Mouse (Mus musculus): ENCODE measurements around the gene Fthl17b. TPM values are rescaled to one million over a fixed set of nuclear protein-coding genes. Genes with fewer than 3 reads are reported as not detected.

The Fthl17b gene
- polyA plus RNA-seq, 1 experiment from 2014 or later, result not detected

Other genes starting within 250 kb of the Fthl17b start
- gene Ssx9, start 214.5 kb downstream of the Fthl17b start, polyA plus RNA-seq (2015; fragmentation: Nextera tagmentation; extraction: Ambion mirVana), result not detected in 2 replicates
- not detected in 2 replicates for gene Ssxb5, start 159.3 kb downstream of the Fthl17b start, polyA plus RNA-seq (2015; fragmentation: Nextera tagmentation; extraction: Ambion mirVana)
- not detected in 2 replicates for gene Gm6592, start 119.0 kb downstream of the Fthl17b start, polyA plus RNA-seq (2015; fragmentation: Nextera tagmentation; extraction: Ambion mirVana)
- gene Gm5751, start 88.7 kb downstream of the Fthl17b start, polyA plus RNA-seq (2015; fragmentation: Nextera tagmentation; extraction: Ambion mirVana), result not detected in 2 replicates
- 3.1 and 3.5 TPM in 2 replicates for gene B630019K06Rik, start 70.6 kb downstream of the Fthl17b start, polyA plus RNA-seq (2015; fragmentation: Nextera tagmentation; extraction: Ambion mirVana)
- not detected in 2 replicates for gene Fthl17c, start 13.6 kb upstream of the Fthl17b start, polyA plus RNA-seq (2015; fragmentation: Nextera tagmentation; extraction: Ambion mirVana)
- gene Fthl17d, start 23.8 kb upstream of the Fthl17b start, polyA plus RNA-seq (2015; fragmentation: Nextera tagmentation; extraction: Ambion mirVana), result not detected in 2 replicates
- not detected in 2 replicates for gene Fthl17e, start 70.5 kb upstream of the Fthl17b start, polyA plus RNA-seq (2015; fragmentation: Nextera tagmentation; extraction: Ambion mirVana)
- not detected in 2 replicates for gene Fthl17f, start 100.0 kb upstream of the Fthl17b start, polyA plus RNA-seq (2015; fragmentation: Nextera tagmentation; extraction: Ambion mirVana)
- not detected in 2 replicates for gene 4930402K13Rik, start 141.6 kb upstream of the Fthl17b start, polyA plus RNA-seq (2015; fragmentation: Nextera tagmentation; extraction: Ambion mirVana)
- 0.93 and 1.1 TPM in 2 replicates for gene Lancl3, start 236.9 kb upstream of the Fthl17b start, polyA plus RNA-seq (2015; fragmentation: Nextera tagmentation; extraction: Ambion mirVana)

Measured in lung, embryonic 16.5 days (tissue).